Mouse (Mus musculus): ENCODE data around the gene Itch. TPM values are rescaled to one million over a fixed set of nuclear protein-coding genes. Genes with fewer than 3 reads are reported as not detected.
"Not testable (repeated sequence)": the region's sequence is repeated elsewhere in the genome, so short reads cannot be mapped to it uniquely, and the experiment has no call there.

The Itch gene
- total RNA-seq (2017): 134 and 145 TPM in 2 replicates

DNA sequence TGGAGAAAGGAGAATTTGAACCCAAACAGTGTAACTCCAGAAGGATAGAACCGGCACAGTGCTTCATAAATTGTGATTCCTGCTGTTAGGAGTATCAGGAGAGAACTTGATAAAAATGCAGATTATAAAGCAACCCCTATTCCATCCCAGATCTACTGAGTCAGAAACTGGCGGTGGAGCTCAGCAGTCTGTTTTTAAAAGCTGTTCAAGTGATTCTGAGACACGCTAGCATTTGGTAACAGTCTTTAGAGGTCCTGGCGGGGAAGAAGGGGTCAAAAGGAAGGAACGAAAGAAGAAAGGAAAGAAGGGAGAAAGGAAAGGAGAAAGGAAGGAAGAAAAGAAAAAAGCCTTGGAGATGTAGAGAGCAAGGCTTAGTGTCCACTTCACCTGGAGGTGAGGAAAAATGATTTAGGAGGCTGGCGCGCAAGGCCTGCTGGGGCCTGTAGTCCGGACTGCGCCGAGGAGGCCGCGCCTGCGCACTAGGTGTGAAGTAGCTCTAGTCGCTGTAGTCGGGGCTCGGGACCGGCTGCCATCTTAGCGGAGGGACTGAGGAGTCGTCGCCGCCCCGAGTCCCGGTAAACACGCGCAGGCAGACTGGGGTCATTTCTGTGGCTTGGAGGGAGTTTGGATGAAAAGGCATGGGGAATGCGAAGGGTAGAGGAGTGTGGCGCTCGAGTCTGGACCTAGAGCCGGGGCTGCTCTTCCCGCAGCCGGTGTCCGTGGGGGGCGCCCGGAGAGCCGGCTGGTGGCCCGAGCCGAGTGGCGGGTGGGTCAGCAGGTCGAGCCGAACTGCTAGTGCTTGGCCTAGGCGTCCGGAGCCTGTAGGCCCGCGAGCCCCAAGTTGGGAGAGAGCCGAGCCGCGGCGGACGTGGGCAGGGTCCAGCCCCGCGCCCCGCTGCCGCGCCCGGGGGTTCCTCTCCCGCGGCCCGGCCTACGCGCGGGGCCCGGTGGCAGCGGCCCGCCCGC, at the start of gene Itch:
TSS of gene Itch (plus strand) at position 499 of the 966 bp plus-strand sequence.
- ATAC-seq (ENCODE audit: extremely low read depth, insufficient number of reproducible peaks, low FRiP score, poor library complexity, severe bottlenecking): peak; percentile 94

- ATAC-seq (ENCODE audit: extremely low read depth, insufficient number of reproducible peaks, low FRiP score, poor library complexity, severe bottlenecking): no peak
Measured at GRCm38 (mm10) chr2:155084546-155084945, 48.8 kb upstream of the Itch start.

GRCm38 (mm10) chr2:155086328-155086727, 47.0 kb upstream of the Itch start:
- ATAC-seq (ENCODE audit: extremely low read depth, insufficient number of reproducible peaks, low FRiP score, poor library complexity, severe bottlenecking): no peak

DNA sequence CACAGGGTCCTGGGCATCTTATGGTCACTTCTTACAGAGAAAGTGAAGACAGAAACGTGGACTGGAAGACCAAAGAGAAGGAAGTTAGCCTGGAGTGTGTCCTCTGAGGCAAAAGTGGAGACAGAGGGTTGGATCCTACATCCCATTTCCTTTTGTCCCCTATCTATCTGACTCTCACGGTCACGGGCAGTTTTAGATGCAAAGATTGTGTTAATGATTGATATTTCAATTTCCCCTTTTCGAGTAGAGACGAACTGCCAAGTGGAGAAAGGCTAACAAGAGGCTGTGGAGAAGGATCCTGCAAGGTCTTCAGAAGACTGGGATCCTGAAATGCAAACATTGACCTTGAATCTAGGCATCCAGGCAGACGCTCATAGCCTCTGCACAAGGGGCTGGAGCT, 45.0 kb upstream of the Itch start:
- no peak for ATAC-seq (ENCODE audit: extremely low read depth, insufficient number of reproducible peaks, low FRiP score, poor library complexity, severe bottlenecking)

DNA sequence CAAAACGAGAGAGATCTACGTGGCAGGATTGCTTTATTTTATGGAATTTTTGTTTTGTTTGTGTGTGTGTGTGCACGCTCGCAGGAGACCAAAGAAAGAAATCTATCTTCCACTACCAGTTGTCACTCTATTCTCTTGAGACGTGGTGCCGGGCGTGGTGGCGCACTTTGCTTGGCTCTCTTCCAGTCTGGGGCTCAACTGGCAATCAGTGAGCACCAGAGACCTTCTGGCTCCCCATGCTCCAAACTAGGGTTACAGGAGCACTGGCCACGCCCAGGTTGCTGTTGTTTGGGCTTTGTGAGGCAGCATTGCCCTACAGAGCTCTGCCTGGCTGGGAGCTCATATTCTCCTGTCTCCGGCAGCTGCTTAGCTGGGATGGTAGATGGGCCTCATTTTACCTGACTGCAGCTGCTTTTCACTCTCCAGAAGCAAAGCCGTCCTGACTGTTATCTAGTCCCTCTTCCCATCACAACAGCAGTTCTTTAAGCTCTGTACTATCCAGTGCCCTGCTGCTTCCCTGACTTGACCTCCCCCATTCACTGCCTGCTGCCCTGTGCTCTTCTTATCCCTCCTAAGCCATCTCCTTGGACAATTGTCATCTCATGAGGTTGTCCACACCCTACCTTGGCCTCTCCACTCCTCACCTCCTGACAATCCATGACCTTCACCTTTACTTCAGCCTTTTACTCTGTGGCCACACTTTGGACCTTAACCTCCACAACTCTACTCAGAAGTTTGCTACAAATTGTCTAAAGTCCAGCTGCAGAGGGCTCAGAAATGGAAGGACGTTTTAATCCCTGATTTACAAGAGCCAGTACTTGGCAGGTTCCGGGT, 42.2 kb upstream of the Itch start:
- ATAC-seq (ENCODE audit: extremely low read depth, insufficient number of reproducible peaks, low FRiP score, poor library complexity, severe bottlenecking): no peak

GRCm38 (mm10) chr2:155091743-155092075, 41.6 kb upstream of the Itch start:
- no peak for ATAC-seq (ENCODE audit: extremely low read depth, insufficient number of reproducible peaks, low FRiP score, poor library complexity, severe bottlenecking)

GRCm38 (mm10) chr2:155093418-155093817, 39.9 kb upstream of the Itch start:
- no peak for ATAC-seq (ENCODE audit: extremely low read depth, insufficient number of reproducible peaks, low FRiP score, poor library complexity, severe bottlenecking)

GRCm38 (mm10) chr2:155098720-155099380, 34.5 kb upstream of the Itch start:
- no peak for ATAC-seq (ENCODE audit: extremely low read depth, insufficient number of reproducible peaks, low FRiP score, poor library complexity, severe bottlenecking)

- no peak for ATAC-seq (ENCODE audit: extremely low read depth, insufficient number of reproducible peaks, low FRiP score, poor library complexity, severe bottlenecking)
Measured at GRCm38 (mm10) chr2:155099421-155099820, 33.9 kb upstream of the Itch start.

- ATAC-seq (ENCODE audit: extremely low read depth, insufficient number of reproducible peaks, low FRiP score, poor library complexity, severe bottlenecking): no peak
Measured at GRCm38 (mm10) chr2:155099994-155100795, 33.1 kb upstream of the Itch start.

DNA sequence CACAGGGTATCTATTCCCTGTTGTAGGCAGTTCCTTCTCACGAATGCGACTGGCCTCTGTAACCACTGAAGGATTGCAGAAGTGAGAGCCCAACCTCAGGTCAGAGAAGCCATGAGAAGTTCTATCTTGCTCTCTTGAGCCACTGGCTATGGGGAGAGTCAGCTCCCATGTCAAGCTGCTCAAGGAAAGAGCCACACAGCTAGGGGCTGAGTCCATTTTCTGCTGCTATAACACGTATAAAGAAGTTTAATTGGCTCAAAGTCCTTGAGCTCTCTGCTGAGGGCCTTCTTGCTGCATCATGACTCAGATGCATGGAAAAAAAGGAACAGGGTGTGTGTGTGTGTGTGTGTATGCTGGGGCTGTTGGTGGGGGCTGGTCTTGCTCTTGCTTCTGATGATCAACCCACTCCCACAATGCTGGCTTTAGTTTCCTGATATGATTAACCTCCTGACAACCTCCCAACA, 32.5 kb upstream of the Itch start:
- 0 out of 2 replicates have a peak, but pooled peaks have one; percentile 16 for ATAC-seq (ENCODE audit: extremely low read depth, insufficient number of reproducible peaks, low FRiP score, poor library complexity, severe bottlenecking)

DNA sequence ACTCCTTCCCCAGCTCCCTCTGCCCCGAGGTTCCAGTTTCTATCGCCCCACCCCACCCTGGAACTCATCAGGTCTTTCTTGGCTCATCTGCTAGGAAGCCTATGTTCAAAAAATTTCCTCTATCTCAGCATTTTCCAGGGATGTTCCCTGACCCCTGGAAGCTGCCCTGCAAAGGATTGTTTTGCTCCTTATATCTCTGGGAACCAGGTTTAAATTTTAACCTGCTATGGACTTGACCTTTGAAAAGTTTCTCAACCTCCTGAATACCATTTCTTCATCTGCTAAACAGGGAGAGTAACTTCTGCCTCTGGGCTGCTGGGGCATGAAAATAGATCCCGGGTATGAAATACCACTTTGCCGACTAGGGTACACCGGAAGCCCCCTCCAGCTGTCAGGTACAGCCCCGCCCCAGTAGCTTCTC, 31.5 kb upstream of the Itch start:
- no peak for ATAC-seq (ENCODE audit: extremely low read depth, insufficient number of reproducible peaks, low FRiP score, poor library complexity, severe bottlenecking)

GRCm38 (mm10) chr2:155103607-155104006, 29.7 kb upstream of the Itch start:
- no peak for ATAC-seq (ENCODE audit: extremely low read depth, insufficient number of reproducible peaks, low FRiP score, poor library complexity, severe bottlenecking)

GRCm38 (mm10) chr2:155107276-155107675, 26.0 kb upstream of the Itch start:
- not testable (repeated sequence) for ATAC-seq (ENCODE audit: extremely low read depth, insufficient number of reproducible peaks, low FRiP score, poor library complexity, severe bottlenecking)

DNA sequence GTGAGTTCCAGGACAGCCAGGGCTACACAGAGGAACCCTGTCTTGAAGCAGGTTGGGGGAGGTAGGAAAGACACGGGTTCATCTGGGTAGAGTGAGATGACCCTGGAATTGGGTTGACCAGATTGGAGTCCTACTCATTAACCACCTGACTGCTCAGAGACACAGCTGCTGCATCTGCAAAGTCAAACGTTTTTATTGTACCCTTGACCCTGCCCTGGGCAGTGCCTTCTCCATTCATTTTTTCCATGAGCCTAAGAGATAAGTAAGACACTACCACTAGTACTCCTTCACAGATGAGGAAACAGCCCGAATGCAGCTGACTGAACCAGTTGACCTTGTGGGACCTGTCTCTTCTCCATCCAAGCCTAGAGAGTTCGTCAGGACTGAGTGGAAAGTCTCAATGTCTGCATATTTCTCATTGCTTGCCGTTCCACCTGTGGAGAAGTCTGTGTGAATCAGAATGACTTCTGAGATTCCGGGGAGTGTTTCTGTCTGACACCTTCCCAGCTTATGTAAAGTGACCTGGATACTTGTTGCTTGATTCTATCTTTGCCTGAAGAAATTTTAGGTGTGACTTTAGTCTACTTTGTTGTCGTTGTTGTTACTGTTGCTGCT, 18.0 kb upstream of the Itch start:
- ATAC-seq (ENCODE audit: extremely low read depth, insufficient number of reproducible peaks, low FRiP score, poor library complexity, severe bottlenecking): no peak

DNA sequence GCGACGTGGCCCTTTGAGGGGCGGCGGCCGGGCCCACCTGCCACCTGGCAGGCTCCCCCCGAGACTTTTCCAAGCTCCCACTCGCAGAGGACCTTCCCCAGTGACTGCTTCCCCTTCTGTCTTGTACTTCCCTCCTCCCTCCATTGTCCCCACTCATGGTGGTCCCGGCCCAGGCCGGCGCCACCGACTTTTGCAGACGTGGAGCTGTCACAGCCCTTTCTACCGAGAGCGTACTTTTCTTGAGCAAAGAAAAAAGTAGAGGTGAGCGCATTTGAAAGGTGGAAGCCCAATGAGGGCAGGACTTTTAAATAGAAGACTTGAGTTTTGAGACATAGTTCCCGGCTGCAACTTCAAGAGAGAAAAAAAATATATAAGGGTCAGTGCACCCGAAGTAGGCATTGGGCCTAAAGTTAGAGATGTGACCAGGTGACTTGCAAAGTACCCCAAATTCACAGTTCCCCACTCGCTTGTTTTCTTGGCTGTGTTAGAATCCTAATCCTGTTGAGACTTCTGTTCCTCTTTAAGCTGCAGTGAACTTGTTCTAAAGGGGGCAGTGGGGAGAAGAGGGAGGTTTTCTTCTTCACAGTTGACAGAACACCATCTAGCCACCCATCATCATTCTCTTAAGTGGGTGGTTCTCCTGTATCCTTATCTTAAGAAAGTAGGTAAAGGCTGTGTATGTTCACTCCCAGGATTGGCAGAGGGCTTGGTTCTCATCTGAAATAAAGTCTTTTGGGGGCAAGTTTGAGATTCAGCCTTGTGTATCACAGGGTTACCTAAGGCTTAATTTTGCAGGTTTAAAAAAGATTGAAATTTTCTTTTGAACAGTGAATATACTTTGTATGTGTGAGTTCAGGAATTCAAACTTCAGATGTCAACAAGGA, 910 bp downstream of the Itch start:
- no peak for ATAC-seq (ENCODE audit: extremely low read depth, insufficient number of reproducible peaks, low FRiP score, poor library complexity, severe bottlenecking)

GRCm38 (mm10) chr2:155135092-155135491, 1.8 kb downstream of the Itch start:
- ATAC-seq (ENCODE audit: extremely low read depth, insufficient number of reproducible peaks, low FRiP score, poor library complexity, severe bottlenecking): no peak
